Mouse (Mus musculus) embryonic fibroblast, embryonic 13.5 days (primary cell): ENCODE data around the gene Dlx6.

ENCODE experiments used
- CTCF ChIP-seq: IDR thresholded peaks from 2 replicates; pipeline ENCODE4 v1.5.1; 2011; ENCODE audit warnings: mild to moderate bottlenecking, control low read depth, low read length, moderate library complexity, borderline replicate concordance; ENCODE audit not compliant: insufficient read depth
- POLR2A ChIP-seq: IDR thresholded peaks from 2 replicates; pipeline ENCODE4 v1.6.1; 2011; ENCODE audit warnings: low read depth, mild to moderate bottlenecking, control low read depth, low read length, moderate library complexity

- no peak for TF ChIP-seq CTCF
- no peak for TF ChIP-seq POLR2A
These were observed 16.5 kb downstream of the Dlx6 start for GRCm38 (mm10) chr6:6879371-6880325.
